Mouse (Mus musculus): ENCODE data around the gene Naga.

DNA sequence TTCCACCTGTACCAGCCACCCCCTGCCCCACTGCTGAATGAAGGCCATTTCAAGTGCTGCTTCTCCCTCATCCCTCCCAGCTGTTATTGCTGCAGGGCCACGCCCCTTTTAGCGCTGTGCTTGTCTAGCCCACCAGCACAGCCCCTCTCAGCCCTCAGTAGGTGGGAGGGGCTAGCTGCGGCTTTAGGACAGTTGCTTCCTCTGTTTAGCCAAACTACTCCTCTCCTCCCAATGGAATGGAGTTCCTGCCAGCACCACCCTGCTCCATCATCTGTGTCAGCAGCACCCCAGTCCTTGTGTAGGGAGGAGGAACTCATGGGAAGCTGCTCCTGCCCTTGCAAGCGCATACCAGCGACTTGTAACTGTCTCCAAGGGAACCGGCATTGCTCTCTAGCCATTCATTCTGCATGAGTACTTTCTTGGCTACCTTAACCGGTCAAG lies 45.4 kb downstream of the Naga start:
- TF ChIP-seq CTCF (conservative IDR thresholded peaks at IDR 0.05; ENCODE audit: low read length) (no peak), NANOG (IDR thresholded peaks at IDR 0.05; ENCODE audit: borderline replicate concordance, low read length) (no peak), POU5F1 (IDR thresholded peaks at IDR 0.05; ENCODE audit: borderline replicate concordance, low read length) (no peak)
